Mouse (Mus musculus) liver, embryonic 11.5 days (tissue): ENCODE measurements at regions not wholly inside any gene's neighbourhood (a gene's known extent, or its start where the extent isn't known, plus 50 kb on each side); places are given as distances from the start of the nearest gene placed in this dataset.
"Not testable (repeated sequence)": the region's sequence is repeated elsewhere in the genome, so short reads cannot be mapped to it uniquely, and the experiment has no call there.

Experiments
- ATAC-seq: fragments of 200-750 bp; cut with Nextera tagmentation; replicated peaks from 2 replicates; pipeline ENCODE4 v1.8.0; 2017; ENCODE audit warnings: moderate number of reproducible peaks, mild to moderate bottlenecking, moderate TSS enrichment, moderate library complexity; ENCODE audit not compliant: low FRiP score
- DNase-seq: peaks from one replicate; pipeline ENCODE4 v3.0.0-alpha.2; 2017; ENCODE audit warnings: low spot score
- H3K27ac ChIP-seq: fragments of 300-500 bp; sonication (generic); 2 replicates; pipeline ENCODE4 v1.5.1; 2014; ENCODE audit warnings: mild to moderate bottlenecking, low read depth, low read length, control low read depth
- H3K27me3 ChIP-seq: fragments of 300-500 bp; sonication (generic); replicated peaks from 2 replicates; pipeline ENCODE4 v1.6.1; 2014; ENCODE audit warnings: low read length, mixed read lengths; ENCODE audit not compliant: control insufficient read depth, insufficient read depth
- H3K36me3 ChIP-seq: fragments of 300-500 bp; sonication (generic); 2 replicates; pipeline ENCODE4 v1.6.1; 2014; ENCODE audit warnings: mild to moderate bottlenecking, low read length, moderate library complexity, mixed read lengths; ENCODE audit not compliant: control insufficient read depth, insufficient read depth
- H3K4me1 ChIP-seq: fragments of 300-500 bp; sonication (generic); replicated peaks from 2 replicates; pipeline ENCODE4 v1.6.1; 2014; ENCODE audit warnings: low read length, mixed read lengths; ENCODE audit not compliant: control insufficient read depth, insufficient read depth
- H3K4me2 ChIP-seq: fragments of 300-500 bp; sonication (generic); 2 replicates; pipeline ENCODE4 v1.6.1; 2014; ENCODE audit warnings: mild to moderate bottlenecking, control low read depth, moderate library complexity
- H3K4me3 ChIP-seq: fragments of 300-500 bp; sonication (generic); 2 replicates; pipeline ENCODE4 v1.5.1; 2014; ENCODE audit warnings: low read depth, low read length, control low read depth
- H3K9ac ChIP-seq: fragments of 300-500 bp; sonication (generic); 2 replicates; pipeline ENCODE4 v1.6.1; 2014; ENCODE audit warnings: low read depth, low read length, control low read depth
- H3K9me3 ChIP-seq: fragments of 300-500 bp; sonication (generic); 2 replicates; pipeline ENCODE4 v1.6.1; 2016; ENCODE audit warnings: low read length, inconsistent platforms, mixed read lengths; ENCODE audit not compliant: control insufficient read depth
- WGBS: fragments of 180-500 bp; shearing (Covaris S2); extraction: QIAGEN DNeasy Blood & Tissue Kit; methylation state at CpG from one replicate; pipeline ENCODE4 v1.1.7; 2014; 5-methylcytosine and 5-hydroxymethylcytosine counted together

- no peak for ATAC-seq
- H3K9ac ChIP-seq = no peak overlapping the region
- DNase-seq = no peak
- no peak overlapping the region for H3K4me2 ChIP-seq
- H3K9me3 ChIP-seq = no peaks in the 10 kb centered on the region
- no peaks in the 10 kb centered on the region for H3K4me1 ChIP-seq
- no peaks in the 10 kb centered on the region for H3K27me3 ChIP-seq
- H3K4me3 ChIP-seq = no peak overlapping the region
- H3K27ac ChIP-seq = no peak overlapping the region
- 84% methylated on average over 6 of the region's 6 CpGs for WGBS
- H3K36me3 ChIP-seq = no peaks in the 10 kb centered on the region; the same call in 1 of the 2 replicates
These were observed 197.0 kb upstream of the Olfr1324 start for GRCm38 (mm10) chrX:50625336-50625735.

GRCm38 (mm10) chrX:50622984-50623455 lies 194.7 kb upstream of the Olfr1324 start:
- Histone ChIP-seq H3K4me1 (no peaks in the 10 kb centered on the region), H3K27ac (no peak overlapping the region), H3K36me3 (peaks cover 4% of the 10 kb centered on the region; the same call in 1 of the 2 replicates), H3K9ac (no peak overlapping the region), H3K27me3 (no peaks in the 10 kb centered on the region), H3K4me3 (peak overlapping the region; percentile 15; the same call in 1 of the 2 replicates), H3K4me2 (no peak overlapping the region), H3K9me3 (no peaks in the 10 kb centered on the region)
- ATAC-seq (no peak), DNase-seq (peak; percentile 49)
- WGBS = 66% methylated on average over 19 of the region's 19 CpGs

GRCm38 (mm10) chrX:50620909-50621308 lies 192.6 kb upstream of the Olfr1324 start:
- Histone ChIP-seq H3K9me3 (no peaks in the 10 kb centered on the region), H3K36me3 (peaks cover 4% of the 10 kb centered on the region; the same call in 1 of the 2 replicates), H3K9ac (no peak overlapping the region), H3K4me2 (no peak overlapping the region), H3K27ac (no peak overlapping the region), H3K4me1 (no peaks in the 10 kb centered on the region), H3K27me3 (no peaks in the 10 kb centered on the region), H3K4me3 (no peak overlapping the region)
- no peak for DNase-seq
- ATAC-seq = no peak
- 72% methylated on average over 8 of the region's 8 CpGs for WGBS

- Histone ChIP-seq H3K4me1 (no peaks in the 10 kb centered on the region), H3K4me2 (no peak overlapping the region), H3K27me3 (no peaks in the 10 kb centered on the region), H3K9me3 (no peaks in the 10 kb centered on the region), H3K4me3 (no peak overlapping the region), H3K27ac (no peak overlapping the region), H3K36me3 (peaks cover 4% of the 10 kb centered on the region; the same call in 1 of the 2 replicates), H3K9ac (no peak overlapping the region)
- DNase-seq (peak; percentile 68), ATAC-seq (peak; percentile 60)
- WGBS = 51% methylated on average over 9 of the region's 9 CpGs
These were observed 191.6 kb upstream of the Olfr1324 start for GRCm38 (mm10) chrX:50619919-50620318.

- Histone ChIP-seq H3K27me3 (no peaks in the 10 kb centered on the region), H3K9ac (no peak overlapping the region), H3K9me3 (no peaks in the 10 kb centered on the region), H3K27ac (no peak overlapping the region), H3K36me3 (peaks cover 4% of the 10 kb centered on the region; the same call in 1 of the 2 replicates), H3K4me1 (no peaks in the 10 kb centered on the region), H3K4me2 (no peak overlapping the region), H3K4me3 (no peak overlapping the region)
- DNase-seq (no peak), ATAC-seq (no peak)
- 68% methylated on average over 4 of the region's 4 CpGs for WGBS
These were observed 190.6 kb upstream of the Olfr1324 start for GRCm38 (mm10) chrX:50618936-50619335.

- H3K4me2 ChIP-seq, ATAC-seq, H3K9me3 ChIP-seq, H3K27ac ChIP-seq, H3K36me3 ChIP-seq, H3K9ac ChIP-seq, H3K4me1 ChIP-seq, H3K27me3 ChIP-seq: not testable (repeated sequence)
- 58% methylated on average over 8 of the region's 8 CpGs for WGBS
- DNase-seq = peak; percentile 41
- H3K4me3 ChIP-seq = 0 out of 2 replicates have a peak overlapping the region, but pooled peaks have one; percentile 15
These were observed 188.6 kb upstream of the Olfr1324 start for GRCm38 (mm10) chrX:50616920-50617319.

- H3K4me3 ChIP-seq = peak overlapping the region; percentile 26
- not testable (repeated sequence) for H3K9me3 ChIP-seq, H3K36me3 ChIP-seq, H3K27ac ChIP-seq, H3K4me1 ChIP-seq, H3K9ac ChIP-seq, H3K27me3 ChIP-seq
- DNase-seq = peak; percentile 38
- WGBS = 67% methylated on average over 3 of the region's 3 CpGs
- H3K4me2 ChIP-seq = peak overlapping the region; percentile 26; the same call in 1 of the 2 replicates
- 0 out of 2 replicates have a peak, but pooled peaks have one; percentile 62 for ATAC-seq
These were observed 186.6 kb upstream of the Olfr1324 start for GRCm38 (mm10) chrX:50614874-50615273.

- peak; percentile 38 for DNase-seq
- H3K27me3 ChIP-seq, ATAC-seq, H3K9ac ChIP-seq, H3K4me1 ChIP-seq, H3K27ac ChIP-seq, H3K9me3 ChIP-seq, H3K36me3 ChIP-seq: not testable (repeated sequence)
- Histone ChIP-seq H3K4me3 (peak overlapping the region; percentile 26), H3K4me2 (peak overlapping the region; percentile 26; the same call in 1 of the 2 replicates)
- WGBS = 65% methylated on average over 6 of the region's 6 CpGs
These were observed 186.1 kb upstream of the Olfr1324 start for GRCm38 (mm10) chrX:50614367-50614766.
